Mouse (Mus musculus) heart, embryonic 15.5 days (tissue): ENCODE measurements around the gene Timp4. TPM values are rescaled to one million over a fixed set of nuclear protein-coding genes. Genes with fewer than 3 reads are reported as not detected.
"Not testable (repeated sequence)": the region's sequence is repeated elsewhere in the genome, so short reads cannot be mapped to it uniquely, and the experiment has no call there.

Experiments
- ATAC-seq: fragments of 200-750 bp; cut with Nextera tagmentation; replicated peaks from 2 replicates; pipeline ENCODE4 v1.8.0; 2017; ENCODE audit warnings: low read depth, moderate TSS enrichment; ENCODE audit not compliant: insufficient number of reproducible peaks, insufficient read depth, low FRiP score
- H3K27ac ChIP-seq: fragments of 300-500 bp; sonication (generic); 2 replicates; pipeline ENCODE4 v1.5.1; 2015; ENCODE audit warnings: mild to moderate bottlenecking, inconsistent platforms
- H3K27me3 ChIP-seq: fragments of 300-500 bp; sonication (generic); 2 replicates; pipeline ENCODE4 v1.6.1; 2015; ENCODE audit warnings: inconsistent platforms
- H3K36me3 ChIP-seq: fragments of 300-500 bp; sonication (generic); 2 replicates; pipeline ENCODE4 v1.6.1; 2015; ENCODE audit warnings: mild to moderate bottlenecking, inconsistent platforms
- H3K4me1 ChIP-seq: fragments of 300-500 bp; sonication (generic); replicated peaks from 2 replicates; pipeline ENCODE4 v1.6.1; 2015; ENCODE audit warnings: inconsistent platforms
- H3K4me2 ChIP-seq: fragments of 300-500 bp; sonication (generic); 2 replicates; pipeline ENCODE4 v1.6.1; 2015; ENCODE audit warnings: inconsistent platforms, mild to moderate bottlenecking, moderate library complexity
- H3K4me3 ChIP-seq: fragments of 300-500 bp; sonication (generic); 2 replicates; pipeline ENCODE4 v1.5.1; 2015; ENCODE audit warnings: mild to moderate bottlenecking, inconsistent platforms
- H3K9ac ChIP-seq: fragments of 300-500 bp; sonication (generic); 2 replicates; pipeline ENCODE4 v1.6.1; 2015; ENCODE audit warnings: mild to moderate bottlenecking, inconsistent platforms
- H3K9me3 ChIP-seq: fragments of 300-500 bp; sonication (generic); replicated peaks from 2 replicates; pipeline ENCODE4 v1.6.1; 2016; ENCODE audit warnings: inconsistent platforms
- WGBS: fragments of 180-500 bp; shearing (Covaris S2); methylation state at CpG from one replicate; pipeline ENCODE4 v1.1.7; 2015; ENCODE audit warnings: mixed read lengths; 5-methylcytosine and 5-hydroxymethylcytosine counted together
- polyA plus RNA-seq: library from polyadenylated mRNA; unstranded; fragments of >200 nt; fragmentation: Nextera tagmentation; extraction: Ambion mirVana; gene quantifications from 2 replicates; pipeline ENCODE4 v1.2.1, GENCODE M21; 2015

Gene Timp4
- polyA plus RNA-seq, 1 experiment from 2014 or later: 0.48 TPM

DNA sequence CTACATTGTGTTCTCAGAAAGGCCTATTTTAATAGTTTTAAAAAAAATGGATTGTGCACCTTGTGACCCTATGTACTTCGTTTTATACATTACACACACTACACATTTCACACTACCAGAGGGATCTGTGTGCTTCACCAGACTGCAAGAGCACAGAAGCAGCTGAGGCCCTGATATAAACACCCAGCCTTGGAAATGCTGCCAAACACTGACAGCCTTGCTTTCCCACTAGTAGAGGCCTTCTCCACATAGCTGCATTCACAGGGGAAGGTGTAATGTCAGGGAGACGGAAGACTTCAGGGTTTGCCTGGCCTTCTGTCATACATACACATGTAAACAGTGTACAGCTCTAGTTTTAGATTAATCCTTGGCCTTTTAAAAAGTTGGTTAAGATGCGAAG is 3.2 kb upstream of the Timp4 start:
- no peak for ATAC-seq

DNA sequence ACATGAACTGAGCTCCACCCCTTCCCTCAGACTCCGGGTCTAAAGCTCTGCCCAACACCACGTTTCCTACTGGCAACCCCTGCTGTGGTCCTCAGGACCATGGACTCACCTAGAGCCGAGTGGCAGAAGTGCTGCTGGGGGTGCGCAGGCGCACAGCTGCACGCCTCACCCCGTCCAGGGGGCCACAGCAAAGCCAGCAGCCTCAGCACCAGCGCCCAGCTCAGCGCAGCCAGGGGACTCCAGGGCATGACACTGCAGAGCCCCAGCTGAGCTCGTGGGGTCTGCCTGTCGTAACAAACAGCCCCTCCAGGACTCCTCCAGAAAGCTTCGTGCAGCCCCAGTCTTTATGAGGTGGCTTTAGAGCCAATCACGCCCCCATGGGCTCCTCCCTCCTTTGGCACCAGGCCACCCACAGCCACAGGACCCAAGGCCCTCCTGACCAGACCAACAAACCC is 447 bp downstream of the Timp4 start:
- no peak overlapping the region for H3K27ac ChIP-seq
- H3K4me2 ChIP-seq: peak overlapping the region; percentile 58
- peaks cover 79% of the 10 kb centered on the region for H3K27me3 ChIP-seq
- no peak overlapping the region for H3K9ac ChIP-seq
- peak overlapping the region; percentile 27 for H3K4me3 ChIP-seq
- 5% methylated on average over 13 of the region's 13 CpGs for WGBS
- no peaks in the 10 kb centered on the region for H3K36me3 ChIP-seq
- peaks cover 6% of the 10 kb centered on the region for H3K4me1 ChIP-seq
- ATAC-seq: 0 out of 2 replicates have a peak, but pooled peaks have one; percentile 39
- no peaks in the 10 kb centered on the region for H3K9me3 ChIP-seq

More for the DNA sequence above, 3.2 kb upstream of the Timp4 start:
- Histone ChIP-seq H3K9ac (no peak overlapping the region), H3K4me1 (peaks cover 9% of the 10 kb centered on the region), H3K36me3 (no peaks in the 10 kb centered on the region), H3K9me3 (no peaks in the 10 kb centered on the region), H3K27me3 (peaks cover 52% of the 10 kb centered on the region), H3K4me2 (no peak overlapping the region), H3K27ac (no peak overlapping the region), H3K4me3 (no peak overlapping the region)
- WGBS: 72% methylated on average over 3 of the region's 3 CpGs

GRCm38 (mm10) chr6:115245500-115246058 is 6.4 kb downstream of the Timp4 start:
- ATAC-seq: no peak
- no peak overlapping the region for H3K4me3 ChIP-seq
- peaks cover 87% of the 10 kb centered on the region for H3K27me3 ChIP-seq

GRCm38 (mm10) chr6:115244222-115244621 is 7.8 kb downstream of the Timp4 start:
- no peaks in the 10 kb centered on the region for H3K36me3 ChIP-seq
- peaks cover 78% of the 10 kb centered on the region for H3K27me3 ChIP-seq
- no peak overlapping the region for H3K4me3 ChIP-seq
- H3K9ac ChIP-seq: no peak overlapping the region
- H3K4me1 ChIP-seq: peaks cover 16% of the 10 kb centered on the region
- 69% methylated on average over 2 of the region's 2 CpGs for WGBS
- no peak overlapping the region for H3K27ac ChIP-seq
- ATAC-seq: no peak
- no peaks in the 10 kb centered on the region for H3K9me3 ChIP-seq
- no peak overlapping the region for H3K4me2 ChIP-seq

More at GRCm38 (mm10) chr6:115245500-115246058, 6.4 kb downstream of the Timp4 start:
- Histone ChIP-seq H3K4me1 (peaks cover 11% of the 10 kb centered on the region; the same call in 1 of the 2 replicates), H3K9ac (no peak overlapping the region), H3K4me2 (no peak overlapping the region), H3K36me3 (no peaks in the 10 kb centered on the region), H3K9me3 (no peaks in the 10 kb centered on the region), H3K27ac (no peak overlapping the region)
- 65% methylated on average over 3 of the region's 3 CpGs for WGBS

GRCm38 (mm10) chr6:115241939-115242338 is 10.1 kb downstream of the Timp4 start:
- H3K36me3 ChIP-seq: no peaks in the 10 kb centered on the region
- H3K9me3 ChIP-seq: no peaks in the 10 kb centered on the region
- no peak overlapping the region for H3K4me3 ChIP-seq
- peaks cover 16% of the 10 kb centered on the region for H3K4me1 ChIP-seq
- WGBS: 66% methylated on average over 3 of the region's 3 CpGs
- no peak overlapping the region for H3K9ac ChIP-seq
- H3K27ac ChIP-seq: no peak overlapping the region
- H3K27me3 ChIP-seq: peaks cover 78% of the 10 kb centered on the region
- no peak overlapping the region for H3K4me2 ChIP-seq
- ATAC-seq: no peak

DNA sequence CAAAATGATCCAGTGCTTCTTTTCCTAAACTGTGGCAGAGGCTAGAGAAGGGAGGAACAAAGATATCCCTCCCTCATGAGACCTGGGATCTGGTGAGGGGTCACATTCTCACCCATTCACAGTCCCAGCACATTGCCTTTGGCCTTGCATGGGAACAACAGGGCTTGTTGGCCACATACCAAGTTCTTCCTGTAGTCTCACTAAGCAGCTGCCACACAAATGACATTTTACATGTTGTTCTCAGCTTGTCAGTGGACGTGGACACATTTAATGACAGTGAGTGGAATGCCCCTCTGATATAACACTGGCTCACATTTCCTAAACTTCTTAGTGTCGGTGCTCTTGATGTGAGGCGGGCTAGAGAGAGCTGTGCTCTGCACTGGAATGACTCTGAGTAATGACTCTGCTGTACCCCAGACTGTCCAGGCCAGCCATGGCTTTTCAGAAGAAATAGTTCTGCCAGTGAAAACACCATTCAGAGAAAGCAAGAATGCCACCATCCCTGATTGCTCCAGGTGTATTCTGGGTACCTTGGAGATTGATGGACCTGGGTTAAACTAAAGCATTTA is 10.8 kb downstream of the Timp4 start:
- Histone ChIP-seq H3K4me2 (peak overlapping the region; percentile 6; the same call in 1 of the 2 replicates), H3K36me3 (no peaks in the 10 kb centered on the region), H3K4me3 (no peak overlapping the region), H3K4me1 (peaks cover 16% of the 10 kb centered on the region), H3K27me3 (peaks cover 77% of the 10 kb centered on the region), H3K9me3 (no peaks in the 10 kb centered on the region), H3K9ac (no peak overlapping the region), H3K27ac (peak overlapping the region; percentile 18; the same call in 1 of the 2 replicates)
- ATAC-seq: peak; percentile 38; the same call in 1 of the 2 replicates
- 25% methylated on average over 3 of the region's 3 CpGs for WGBS

- Histone ChIP-seq H3K4me2 (peak overlapping the region; percentile 14), H3K27me3 (peaks cover 77% of the 10 kb centered on the region)
Measured at GRCm38 (mm10) chr6:115240431-115240830, 11.6 kb downstream of the Timp4 start.

GRCm38 (mm10) chr6:115239335-115239734 is 12.7 kb downstream of the Timp4 start:
- WGBS: 82% methylated on average over 7 of the region's 7 CpGs
- H3K27ac ChIP-seq: no peak overlapping the region
- H3K9ac ChIP-seq: no peak overlapping the region
- H3K4me2 ChIP-seq: no peak overlapping the region
- no peak overlapping the region for H3K4me3 ChIP-seq
- H3K36me3 ChIP-seq: no peaks in the 10 kb centered on the region
- H3K9me3 ChIP-seq: no peaks in the 10 kb centered on the region
- peaks cover 16% of the 10 kb centered on the region for H3K4me1 ChIP-seq
- H3K27me3 ChIP-seq: peaks cover 77% of the 10 kb centered on the region
- ATAC-seq: no peak

More at GRCm38 (mm10) chr6:115240431-115240830, 11.6 kb downstream of the Timp4 start:
- peak; percentile 70 for ATAC-seq
- not testable (repeated sequence) for H3K9me3 ChIP-seq, H3K36me3 ChIP-seq, H3K4me3 ChIP-seq, H3K9ac ChIP-seq
- WGBS: 8% methylated on average over 2 of the region's 2 CpGs
- H3K27ac ChIP-seq: peak overlapping the region; percentile 49
- peaks cover 16% of the 10 kb centered on the region for H3K4me1 ChIP-seq

DNA sequence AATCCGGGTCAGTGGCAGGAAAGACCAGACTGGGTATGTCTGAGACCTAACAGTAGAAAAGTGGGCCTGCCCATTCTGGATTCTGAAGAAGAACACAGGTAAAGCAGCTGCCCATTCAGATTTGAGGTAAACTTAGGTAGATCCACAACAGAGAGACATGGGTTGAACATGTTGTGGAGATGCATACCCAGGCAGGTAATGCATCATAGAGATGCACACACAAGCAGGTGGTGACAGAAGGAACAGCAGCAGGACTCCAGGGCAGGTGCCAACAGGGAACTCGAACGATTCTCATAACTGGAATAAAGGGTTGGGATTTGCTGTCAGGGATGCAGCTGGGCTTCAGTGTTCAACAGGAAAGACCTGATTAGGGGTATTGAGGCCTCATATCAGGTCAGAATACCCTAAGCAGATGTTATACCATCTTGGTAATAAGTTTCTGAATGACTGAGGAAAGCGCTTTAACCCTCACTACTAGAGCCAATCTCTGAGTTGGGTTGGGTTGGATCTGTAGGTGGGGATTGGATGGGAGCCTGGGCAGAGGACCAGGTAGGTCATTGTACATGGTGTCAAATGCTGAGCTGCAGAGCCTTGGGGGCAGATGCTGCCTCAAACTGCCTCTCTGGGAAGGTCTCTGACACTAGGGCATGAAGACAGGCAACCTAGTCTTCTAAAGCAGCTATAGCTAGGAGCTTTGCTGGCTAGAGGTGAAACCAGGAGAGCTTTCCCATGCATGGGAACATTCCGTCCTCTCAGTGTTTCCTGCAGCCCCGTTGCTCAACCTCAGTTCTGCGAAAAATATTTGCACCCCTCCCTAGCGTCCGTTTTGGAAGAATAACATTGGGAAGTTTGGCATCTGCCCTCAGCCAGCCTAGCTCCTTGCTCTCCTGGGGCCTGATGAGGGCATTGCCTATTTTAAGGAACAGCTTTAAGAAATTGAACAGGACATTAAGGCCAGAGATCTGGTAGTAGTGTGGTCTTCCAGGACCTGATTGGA is 13.7 kb downstream of the Timp4 start:
- H3K27me3 ChIP-seq: peaks cover 77% of the 10 kb centered on the region
- WGBS: 82% methylated on average over 9 of the region's 9 CpGs
- ATAC-seq: no peak
- H3K36me3 ChIP-seq: no peaks in the 10 kb centered on the region
- H3K4me2 ChIP-seq: no peak overlapping the region
- no peak overlapping the region for H3K4me3 ChIP-seq
- H3K9me3 ChIP-seq: no peaks in the 10 kb centered on the region
- peaks cover 16% of the 10 kb centered on the region for H3K4me1 ChIP-seq
- no peak overlapping the region for H3K9ac ChIP-seq
- no peak overlapping the region for H3K27ac ChIP-seq

- ATAC-seq: no peak
- H3K27ac ChIP-seq: peak overlapping the region; percentile 39; the same call in 1 of the 2 replicates
Measured at GRCm38 (mm10) chr6:115232562-115232961, 19.4 kb downstream of the Timp4 start.

DNA sequence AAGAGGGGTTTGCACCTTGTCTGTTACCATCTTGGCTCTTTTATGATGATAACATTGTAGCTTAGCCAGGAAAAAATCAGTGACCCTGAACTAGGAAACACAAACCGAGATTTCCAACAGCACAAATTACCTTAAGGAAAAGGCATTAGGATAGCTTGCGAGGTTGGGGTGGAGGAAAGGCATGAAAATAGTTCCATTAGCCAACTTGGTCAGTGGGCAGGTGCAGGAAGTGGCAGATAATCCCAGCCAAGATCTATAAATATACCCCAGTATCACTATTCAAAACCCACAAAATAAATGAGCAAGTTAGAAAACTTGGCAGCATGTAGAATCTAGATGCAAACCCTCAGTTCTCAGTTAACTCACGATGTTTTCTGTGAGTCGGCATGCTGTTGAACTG is 20.2 kb downstream of the Timp4 start:
- H3K9ac ChIP-seq: no peak overlapping the region
- peaks cover 54% of the 10 kb centered on the region for H3K27me3 ChIP-seq
- 60% methylated on average over 4 of the region's 4 CpGs for WGBS
- H3K4me2 ChIP-seq: no peak overlapping the region
- no peaks in the 10 kb centered on the region for H3K4me1 ChIP-seq
- no peaks in the 10 kb centered on the region for H3K9me3 ChIP-seq
- peak overlapping the region; percentile 39; the same call in 1 of the 2 replicates for H3K27ac ChIP-seq
- H3K4me3 ChIP-seq: no peak overlapping the region
- ATAC-seq: no peak
- no peaks in the 10 kb centered on the region for H3K36me3 ChIP-seq

More at GRCm38 (mm10) chr6:115232562-115232961, 19.4 kb downstream of the Timp4 start:
- Histone ChIP-seq H3K9ac (no peak overlapping the region), H3K4me2 (no peak overlapping the region), H3K36me3 (no peaks in the 10 kb centered on the region), H3K27me3 (peaks cover 61% of the 10 kb centered on the region), H3K4me3 (no peak overlapping the region), H3K9me3 (no peaks in the 10 kb centered on the region), H3K4me1 (no peaks in the 10 kb centered on the region)
- 58% methylated on average over 1 of the region's 1 CpGs for WGBS
